Mouse (Mus musculus) T-helper 1 cell (primary cell): Measurements from ENCODE around the gene 9330182L06Rik.

Source experiments
- in situ Hi-C: fragments of 300-600 bp; cut with MboI, MseI; formaldehyde crosslinking; loops from one replicate; pipeline ENCODE4 v1.15.1; 2025; ENCODE audit warnings: high pct_unique_total_duplicates

9330182L06Rik gene

DNA sequence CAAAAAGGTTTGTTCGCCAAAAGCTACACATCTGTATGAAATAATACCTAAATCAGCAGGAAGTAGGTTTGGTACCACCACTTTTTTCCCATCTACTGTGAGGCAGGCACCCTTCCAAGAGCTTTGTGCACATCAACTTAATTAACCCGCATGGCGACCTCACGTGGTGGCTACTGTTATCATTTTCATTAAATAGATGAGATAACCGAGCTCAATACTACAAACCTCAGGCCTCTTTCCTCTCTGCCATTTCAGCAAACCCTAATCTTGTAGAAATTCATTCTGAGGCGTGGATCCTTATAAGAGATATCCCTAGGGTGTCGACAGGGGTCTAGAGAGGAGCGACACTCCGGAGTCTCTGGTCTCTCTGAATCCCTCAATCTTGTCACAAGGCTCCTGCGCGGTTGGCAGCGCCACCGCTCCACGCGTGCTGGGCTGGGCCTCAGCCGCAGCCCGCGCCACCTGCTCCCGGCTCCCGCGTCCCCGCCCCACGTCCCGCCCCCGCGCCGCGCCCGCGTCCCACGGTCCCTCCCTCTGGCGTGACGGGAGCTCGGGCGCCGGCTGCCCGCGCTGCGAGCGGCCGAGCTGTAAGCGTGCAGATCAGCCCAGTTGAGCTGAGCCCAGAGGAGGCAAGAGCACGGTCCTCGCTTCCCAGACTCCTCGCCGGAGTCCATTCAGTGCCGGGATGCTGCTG is at the start of gene 9330182L06Rik:
9330182L06Rik (plus strand) TSS at position 533 of the 694 bp plus-strand sequence.
- in situ Hi-C loops: no loop called here

DNA sequence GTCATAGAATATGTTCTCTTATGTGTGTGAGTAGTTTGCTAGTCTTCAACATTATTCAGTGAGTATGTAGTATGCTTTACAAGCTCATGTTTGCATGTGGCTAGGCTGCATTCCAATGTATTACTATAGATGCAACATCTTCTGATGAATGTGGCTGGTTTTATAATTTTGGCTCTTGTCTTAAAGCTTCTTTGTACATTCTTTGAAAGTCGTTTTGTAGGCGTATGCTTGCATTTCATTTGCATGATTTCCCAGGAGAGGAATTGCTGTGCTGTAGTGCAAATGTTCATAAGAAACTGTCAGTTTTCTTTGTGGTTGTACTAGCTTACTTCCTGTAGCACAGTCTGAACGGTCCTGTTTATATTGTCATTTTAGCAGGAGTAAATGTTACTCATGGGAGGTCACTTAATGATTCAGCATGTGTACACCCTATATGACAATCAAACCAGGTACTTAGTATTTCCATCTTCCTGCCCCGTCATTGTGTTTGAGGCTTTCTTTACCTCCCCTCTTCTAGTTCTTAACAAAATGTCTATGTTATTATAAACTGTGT is 38.4 kb upstream of the 9330182L06Rik start:
- in situ Hi-C loops: no loop called here

GRCm38 (mm10) chr5:9264361-9264760 is 1.6 kb upstream of the 9330182L06Rik start:
- in situ Hi-C loops: no loop called here

- in situ Hi-C loops: no loop called here
Observed at GRCm38 (mm10) chr5:9266280-9266923, 484 bp downstream of the 9330182L06Rik start.

DNA sequence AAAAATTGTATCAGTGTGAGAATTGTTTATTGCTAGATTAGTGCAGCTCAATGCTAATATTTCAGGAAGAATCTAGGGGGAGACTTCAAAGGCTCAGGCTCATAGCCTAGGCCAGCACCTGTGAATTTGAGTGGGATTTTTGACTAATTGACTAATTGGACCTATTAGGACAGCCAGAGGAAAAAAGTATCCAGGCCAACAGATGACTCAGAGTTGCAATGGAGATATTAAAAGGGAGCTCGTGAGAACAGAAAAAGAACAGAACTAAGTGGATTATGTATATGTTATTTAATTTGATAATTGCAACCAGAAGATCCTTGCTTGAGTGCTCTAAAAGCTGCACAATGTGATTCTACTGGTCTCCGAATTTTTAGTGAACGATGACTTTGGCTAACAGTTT is 3.7 kb downstream of the 9330182L06Rik start:
- in situ Hi-C loops: no loop called here

GRCm38 (mm10) chr5:9272976-9273375 is 7.1 kb downstream of the 9330182L06Rik start:
- in situ Hi-C loops: no loop called here

- in situ Hi-C loops: loop anchor here (10.0 kb wide), 1 partner anchor 49 kb away; no protein-coding TSS in a partner anchor
Observed at GRCm38 (mm10) chr5:9295777-9296549, 30.0 kb downstream of the 9330182L06Rik start.

GRCm38 (mm10) chr5:9296550-9296928 is 30.6 kb downstream of the 9330182L06Rik start:
- in situ Hi-C loops: loop anchor here (10.0 kb wide), 1 partner anchor 48 kb away; no protein-coding TSS in a partner anchor

GRCm38 (mm10) chr5:9326863-9327262 is 60.9 kb downstream of the 9330182L06Rik start:
- in situ Hi-C loops: no loop called here

- in situ Hi-C loops: no loop called here
Observed at GRCm38 (mm10) chr5:9327528-9327927, 61.6 kb downstream of the 9330182L06Rik start.

DNA sequence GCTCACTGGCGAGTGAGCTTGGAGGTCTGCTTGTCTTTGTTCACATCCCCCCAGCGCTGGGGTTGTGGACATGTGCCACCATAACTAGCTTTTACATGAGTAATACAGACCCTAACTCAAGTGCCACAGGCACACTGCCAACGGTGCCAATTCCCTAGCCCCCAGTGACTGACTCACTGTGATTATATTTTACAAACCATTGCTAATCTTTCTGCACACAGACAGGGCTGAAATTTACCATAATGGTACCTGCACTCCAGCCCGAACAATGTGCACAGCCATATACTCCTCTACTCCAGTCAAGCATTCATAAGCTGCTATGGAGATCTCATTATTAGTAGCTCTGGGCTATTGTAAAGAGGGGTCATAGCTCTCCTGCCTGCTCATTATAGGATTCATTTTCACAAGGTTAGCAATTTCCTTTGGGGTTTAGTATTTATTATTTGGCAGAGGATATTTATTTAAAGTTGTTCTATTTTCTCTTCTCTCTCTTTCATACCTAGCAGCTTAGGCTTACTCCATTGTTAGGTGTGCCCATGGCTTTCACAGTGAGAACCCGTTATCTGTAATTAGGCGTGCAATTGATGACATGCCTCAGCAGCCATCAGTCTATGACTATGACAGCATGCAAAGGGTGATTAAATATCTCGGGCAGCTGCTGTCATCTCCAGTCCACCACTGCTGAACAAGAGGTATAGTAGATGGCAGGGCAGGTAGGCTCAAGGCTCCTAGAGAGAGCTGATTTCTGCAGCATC is 73.0 kb downstream of the 9330182L06Rik start:
- in situ Hi-C loops: no loop called here

DNA sequence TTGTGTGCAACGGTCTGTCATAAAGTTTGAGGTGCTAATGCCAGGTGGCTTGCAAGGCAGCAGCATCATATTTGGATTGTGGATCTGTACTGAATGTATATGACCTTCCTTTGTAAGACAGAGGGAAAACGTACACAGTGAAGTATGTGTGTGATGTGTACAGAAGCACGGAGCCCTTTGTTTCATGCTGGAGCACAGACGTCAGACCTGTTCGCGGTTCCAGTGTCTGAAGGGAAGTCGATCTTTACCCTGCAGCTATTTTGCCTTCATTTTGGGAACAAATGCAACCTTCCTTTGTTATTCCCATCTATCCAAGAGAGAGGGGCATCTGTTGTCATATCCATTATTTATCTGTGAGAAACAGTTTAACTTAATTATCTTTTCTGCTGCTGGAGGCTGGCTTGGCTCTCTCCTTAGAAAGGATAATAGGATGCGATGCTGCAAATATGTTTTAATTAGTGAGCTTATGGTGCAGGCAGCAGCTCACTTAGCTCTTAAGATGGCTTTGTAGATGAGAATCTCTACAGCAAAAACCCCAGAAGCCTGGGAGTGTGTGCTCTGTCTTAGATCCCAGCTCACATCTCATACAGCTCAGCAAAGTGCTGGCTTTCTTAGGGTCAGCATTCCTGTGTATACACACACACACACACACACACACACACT is 73.7 kb downstream of the 9330182L06Rik start:
- in situ Hi-C loops: loop anchor here (10.0 kb wide), 1 partner anchor 45 kb away; no protein-coding TSS in a partner anchor

- in situ Hi-C loops: loop anchor here (10.0 kb wide), 1 partner anchor 50 kb away; no protein-coding TSS in a partner anchor
Observed at GRCm38 (mm10) chr5:9344581-9344980, 78.7 kb downstream of the 9330182L06Rik start.

GRCm38 (mm10) chr5:9345038-9345617 is 79.2 kb downstream of the 9330182L06Rik start:
- in situ Hi-C loops: loop anchor here (10.0 kb wide), 1 partner anchor 50 kb away; no protein-coding TSS in a partner anchor

DNA sequence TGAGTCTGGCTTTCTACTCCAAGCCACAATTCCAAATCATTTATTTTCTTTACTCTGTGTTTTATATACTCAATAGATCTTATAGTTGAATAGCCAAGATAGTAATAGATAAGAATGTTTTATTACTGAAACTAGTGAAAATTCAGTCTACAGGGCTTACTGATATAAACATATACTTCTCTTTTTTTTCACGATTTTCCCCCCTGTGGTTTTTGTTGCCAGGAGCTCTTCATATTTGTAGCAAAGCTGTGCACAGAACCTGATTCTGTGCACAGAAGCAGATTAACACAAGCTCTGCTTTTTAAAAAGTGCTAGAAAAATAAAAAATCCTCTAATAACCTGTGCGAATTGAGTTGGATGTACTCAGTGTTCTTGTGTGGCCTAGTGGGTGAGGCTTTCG is 79.7 kb downstream of the 9330182L06Rik start:
- in situ Hi-C loops: loop anchor here (10.0 kb wide), 1 partner anchor 51 kb away; no protein-coding TSS in a partner anchor

- in situ Hi-C loops: loop anchor here (10.0 kb wide), 1 partner anchor 52 kb away; no protein-coding TSS in a partner anchor
Observed at GRCm38 (mm10) chr5:9346510-9346909, 80.6 kb downstream of the 9330182L06Rik start.

DNA sequence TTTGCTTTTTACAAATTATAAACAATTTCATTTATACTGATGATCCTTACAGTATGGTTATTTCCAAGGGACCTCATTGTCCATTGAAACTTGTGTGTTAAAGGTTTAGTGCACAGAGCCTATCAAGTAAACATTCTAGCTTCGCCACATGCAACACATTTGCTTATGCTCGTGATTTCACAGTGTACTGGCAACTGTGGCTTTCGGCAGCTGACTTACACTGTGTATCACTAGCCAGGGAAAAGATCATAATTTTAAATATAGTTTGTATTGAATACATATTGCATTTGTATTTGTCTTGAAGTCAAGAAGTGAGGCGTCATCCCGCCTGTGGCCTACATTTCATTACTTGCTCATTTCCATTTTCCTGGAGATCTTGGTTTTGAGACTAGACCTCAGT is 86.2 kb downstream of the 9330182L06Rik start:
- in situ Hi-C loops: no loop called here

- in situ Hi-C loops: no loop called here
Observed at GRCm38 (mm10) chr5:9352646-9353045, 86.7 kb downstream of the 9330182L06Rik start.

DNA sequence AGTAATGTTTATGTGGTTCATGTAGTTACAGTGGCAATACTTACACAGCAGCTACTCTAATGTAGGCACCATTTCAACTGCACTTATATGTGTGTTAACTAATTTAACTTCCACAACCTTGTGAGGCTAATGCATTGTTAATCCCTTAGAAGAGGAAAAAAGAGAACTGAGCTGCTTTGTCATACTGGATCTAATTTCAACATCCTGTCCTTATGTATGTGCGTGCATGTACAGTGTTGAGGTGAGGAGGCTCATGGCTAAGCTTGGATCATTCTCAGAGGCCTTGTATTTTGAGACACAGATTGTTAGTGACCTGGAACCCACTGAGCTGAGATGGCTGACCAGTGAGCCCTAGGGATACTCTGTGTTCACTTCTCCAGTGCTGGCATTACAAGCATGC is 88.3 kb downstream of the 9330182L06Rik start:
- in situ Hi-C loops: no loop called here

GRCm38 (mm10) chr5:9358076-9358475 is 92.2 kb downstream of the 9330182L06Rik start:
- in situ Hi-C loops: no loop called here
